18 mouse cellular contexts compared by ENCODE assay signal in the genomic region with DNA sequence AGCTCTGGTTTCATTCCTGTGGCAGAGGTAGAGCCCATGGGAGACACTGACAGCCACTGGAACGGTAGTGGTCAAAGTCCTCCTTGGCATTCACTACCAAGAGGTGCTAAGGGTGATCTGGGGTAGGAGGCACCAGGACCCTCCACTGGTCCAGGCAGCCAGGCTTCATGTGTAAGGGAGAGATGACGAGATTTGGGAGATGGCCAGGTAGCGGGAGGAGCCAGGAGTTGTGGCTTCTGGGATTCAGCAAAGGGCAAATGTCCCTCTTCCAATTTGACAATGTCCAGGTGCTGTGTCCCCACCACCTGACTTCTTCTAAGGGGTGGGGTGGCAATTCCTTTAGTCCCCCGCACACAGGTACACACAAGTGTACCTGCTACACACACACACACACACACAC.
DNase-seq lines count a peak whose midpoint lies in the region; ATAC-seq and TF ChIP-seq lines count a peak whose summit lies in the region.
"Had no signal": no experiment of that assay in that cellular context is flagged by ENCODE, and none has a peak within 500 bp of the region (broad histone marks: within the 10 kb centered on the region; RNA-seq: fewer than 3 reads in every experiment).

No protein-coding gene starts in this region.

- no peak overlapping the region for H3K27ac ChIP-seq in gastrocnemius, adult 2 months
- H3K27ac ChIP-seq in neural tube, embryonic 12.5 days = peak overlapping the region; percentile 46; the same call in 1 of the 2 replicates
- 0 out of 2 replicates have a peak overlapping the region, but pooled peaks have one; percentile 60 for H3K27ac ChIP-seq in hindbrain, postnatal 0 days
- H3K27ac ChIP-seq: embryonic facial prominence, embryonic 15.5 days had no signal

- H3K4me1 ChIP-seq in neural tube, embryonic 12.5 days = peaks cover 99% of the 10 kb centered on the region
- H3K4me1 ChIP-seq in hindbrain, postnatal 0 days (ENCODE audit: insufficient read depth, low read length) = peaks cover 49% of the 10 kb centered on the region

- no peaks in the 10 kb centered on the region for H3K9me3 ChIP-seq in neural tube, embryonic 12.5 days
- no peaks in the 10 kb centered on the region for H3K9me3 ChIP-seq in hindbrain, postnatal 0 days (ENCODE audit: low read length)
- H3K9me3 ChIP-seq: embryonic facial prominence, embryonic 15.5 days had no signal

- H3K36me3 ChIP-seq in neural tube, embryonic 12.5 days = no peaks in the 10 kb centered on the region
- H3K36me3 ChIP-seq in hindbrain, postnatal 0 days (ENCODE audit: insufficient read depth, low read length) = no peaks in the 10 kb centered on the region
- H3K36me3 ChIP-seq: embryonic facial prominence, embryonic 15.5 days had no signal

- H3K27me3 ChIP-seq in neural tube, embryonic 12.5 days (replicated peaks) = 0 out of 2 replicates have a peak, but pooled peaks cover 2% of the 10 kb centered on the region
- no peaks in the 10 kb centered on the region for H3K27me3 ChIP-seq in hindbrain, postnatal 0 days (ENCODE audit: insufficient read depth, low read length)
- H3K27me3 ChIP-seq: embryonic facial prominence, embryonic 15.5 days had no signal

- intact Hi-C loops in gastrocnemius, adult 2 months (cut with DNase I) = no loop called here

- H3K4me2 ChIP-seq in neural tube, embryonic 12.5 days (replicated peaks) = no peak overlapping the region
- H3K4me2 ChIP-seq in hindbrain, postnatal 0 days (ENCODE audit: low read depth, low read length) = no peak overlapping the region
- H3K4me2 ChIP-seq: embryonic facial prominence, embryonic 15.5 days; liver, embryonic 11.5 days had no signal

- no peak overlapping the region for H3K9ac ChIP-seq in neural tube, embryonic 12.5 days
- H3K9ac ChIP-seq in hindbrain, postnatal 0 days (replicated peaks; ENCODE audit: low read length) = no peak overlapping the region

- TF ChIP-seq CTCF in gastrocnemius, adult 2 months (IDR thresholded peaks at IDR 0.05) = no peak
- TF ChIP-seq CTCF in hindbrain, postnatal 0 days (IDR thresholded peaks at IDR 0.05; ENCODE audit: low read depth) = no peak

- no peak for ATAC-seq in neural tube, embryonic 12.5 days (ENCODE audit: low FRiP score, low read depth)
- ATAC-seq in hindbrain, postnatal 0 days = no peak
- ATAC-seq: intestine, embryonic 16.5 days had no signal

- H3K4me3 ChIP-seq in gastrocnemius, adult 2 months = no peak overlapping the region
- H3K4me3 ChIP-seq in neural tube, embryonic 12.5 days = no peak overlapping the region
- no peak overlapping the region for H3K4me3 ChIP-seq in hindbrain, postnatal 0 days (ENCODE audit: low read length)
- H3K4me3 ChIP-seq: embryonic facial prominence, embryonic 15.5 days had no signal

- 88% methylated on average over 4 of the region's 4 CpGs for WGBS in neural tube, embryonic 12.5 days
- 80% methylated on average over 4 of the region's 4 CpGs for WGBS in hindbrain, postnatal 0 days

- DNase-seq in gastrocnemius, adult 2 months = peak; percentile 24
- no peak for DNase-seq in gastrocnemius, adult 8-10 months (ENCODE audit: low spot score in 2 of 2)
- no peak for DNase-seq in neural tube, embryonic 10.5 days (ENCODE audit: extremely low spot score, low spot score)
- no peak for DNase-seq in hindbrain, postnatal 0 days (ENCODE audit: low spot score)
- no peak for DNase-seq in spleen, postnatal 10 days (ENCODE audit: low spot score in 2 of 2)
- DNase-seq in lung, postnatal 10 days = no peak
- DNase-seq: adrenal gland, postnatal 36 days; cerebellum, adult 18-20 months; cerebellum, postnatal 36 days; heart, postnatal 4 days; kidney, postnatal 36 days; layer of hippocampus, adult 9-11 months; lung, adult 2 months; lung, postnatal 36 days had no signal
